Mouse (Mus musculus): ENCODE measurements around the gene Hist1h1a.

- no peak for TF ChIP-seq CTCF (IDR thresholded peaks at IDR 0.05; ENCODE audit: low read depth, low read length)
- peak; percentile 95 for TF ChIP-seq POLR2A (IDR thresholded peaks at IDR 0.05; ENCODE audit: extremely low read depth, insufficient read depth, low read length)
Observed at GRCm38 (mm10) chr13:23756790-23757189, 6.7 kb upstream of the Hist1h1a start, which contains the start of gene Hist1h4b.

Data from liver, adult 2 months (tissue).